Mouse (Mus musculus) heart, embryonic 12.5 days (tissue): ENCODE measurements around the gene Svep1. TPM values are rescaled to one million over a fixed set of nuclear protein-coding genes. Genes with fewer than 3 reads are reported as not detected.

Experiments used
- ATAC-seq: fragments of 200-750 bp; cut with Nextera tagmentation; 2 replicates; pipeline ENCODE4 v1.8.0; 2017; ENCODE audit warnings: moderate TSS enrichment, moderate library complexity; ENCODE audit not compliant: insufficient number of reproducible peaks, low FRiP score
- H3K27ac ChIP-seq: fragments of 300-500 bp; sonication (generic); 2 replicates; pipeline ENCODE4 v1.5.1; 2016; ENCODE audit warnings: mild to moderate bottlenecking, moderate library complexity; ENCODE audit not compliant: poor library complexity, severe bottlenecking
- H3K27me3 ChIP-seq: fragments of 300-500 bp; sonication (generic); replicated peaks from 2 replicates; pipeline ENCODE4 v1.6.1; 2016; ENCODE audit warnings: mild to moderate bottlenecking, moderate library complexity
- H3K36me3 ChIP-seq: fragments of 300-500 bp; sonication (generic); 2 replicates; pipeline ENCODE4 v1.6.1; 2016; ENCODE audit warnings: mild to moderate bottlenecking, moderate library complexity
- H3K4me1 ChIP-seq: fragments of 300-500 bp; sonication (generic); replicated peaks from 2 replicates; pipeline ENCODE4 v1.6.1; 2016; ENCODE audit warnings: mild to moderate bottlenecking
- H3K4me2 ChIP-seq: fragments of 300-500 bp; sonication (generic); 2 replicates; pipeline ENCODE4 v1.6.1; 2016; ENCODE audit warnings: mild to moderate bottlenecking, moderate library complexity
- H3K4me3 ChIP-seq: fragments of 300-500 bp; sonication (generic); 2 replicates; pipeline ENCODE4 v1.5.1; 2016; ENCODE audit warnings: mild to moderate bottlenecking
- H3K9ac ChIP-seq: fragments of 300-500 bp; sonication (generic); 2 replicates; pipeline ENCODE4 v1.6.1; 2016; ENCODE audit warnings: mild to moderate bottlenecking, moderate library complexity
- H3K9me3 ChIP-seq: fragments of 300-500 bp; sonication (generic); replicated peaks from 2 replicates; pipeline ENCODE4 v1.6.1; 2016; ENCODE audit warnings: mild to moderate bottlenecking, moderate library complexity
- WGBS: fragments of 180-500 bp; shearing (Covaris S2); methylation state at CpG from one replicate; pipeline ENCODE4 v1.1.7; 2016; 5-methylcytosine and 5-hydroxymethylcytosine counted together
- polyA plus RNA-seq: library from polyadenylated mRNA; unstranded; fragments of >200 nt; fragmentation: Nextera tagmentation; extraction: Ambion mirVana; gene quantifications from 2 replicates; pipeline ENCODE4 v1.2.1, GENCODE M21; 2016

The Svep1 gene
- 2.3 and 3.0 TPM in 2 replicates for polyA plus RNA-seq

DNA sequence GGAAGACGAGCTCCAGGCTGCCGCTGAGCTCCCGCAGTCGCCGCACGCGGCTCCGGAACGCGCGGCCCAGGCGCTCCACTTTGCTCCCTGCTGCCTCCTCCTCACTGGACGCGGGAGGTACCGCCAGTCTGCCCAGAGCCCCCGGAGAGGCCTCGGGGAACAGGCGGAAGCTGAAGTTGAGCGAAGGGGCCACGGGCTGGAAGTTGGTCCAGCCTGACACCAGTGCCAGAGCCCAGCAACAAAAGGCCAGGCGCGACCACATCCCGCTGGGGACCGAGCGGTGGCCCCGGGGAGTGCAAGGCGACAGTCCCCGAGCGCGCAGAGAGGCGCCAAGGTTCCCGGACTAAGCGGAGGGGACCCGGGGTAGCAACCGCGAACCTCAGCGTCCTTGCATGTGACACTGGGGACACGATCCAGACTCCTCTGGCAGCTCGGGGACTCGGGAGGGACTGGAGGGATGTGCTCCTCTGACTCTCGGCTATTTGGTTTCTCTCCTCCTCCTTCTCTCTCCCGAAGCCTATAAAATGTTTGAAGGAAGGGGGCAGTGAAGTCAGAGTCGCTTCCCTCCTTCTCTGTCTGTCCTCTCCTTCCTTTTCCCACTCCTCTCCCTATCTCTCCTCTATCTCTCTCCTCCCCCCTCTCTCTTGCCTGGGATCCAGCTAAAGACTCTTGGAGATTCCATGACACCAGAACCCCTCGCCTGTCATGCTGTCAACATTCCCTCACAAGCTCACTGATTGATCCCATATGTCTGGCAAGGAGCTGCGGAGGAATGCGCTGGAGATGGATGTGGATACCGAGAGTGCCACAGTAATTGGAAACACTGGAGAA is at the start of gene Svep1:
Svep1 (minus strand) TSS at position 745 of the 831 bp plus-strand sequence.
- H3K4me3 ChIP-seq, result peak within 1 kb of the TSS; percentile 54
- no peak within 1 kb of the TSS for H3K27ac ChIP-seq
- under 1% methylated on average over 47 of the region's 47 CpGs for WGBS
- peak within 1 kb of the TSS; percentile 77 for H3K4me2 ChIP-seq
- H3K9me3 ChIP-seq, result no peaks in the 10 kb centered on the region
- peak; percentile 66 for ATAC-seq
- H3K4me1 ChIP-seq, result peaks cover 5% of the 10 kb centered on the region
- peak within 1 kb of the TSS; percentile 48 for H3K9ac ChIP-seq
- H3K27me3 ChIP-seq, result peaks cover 58% of the 10 kb centered on the region
- H3K36me3 ChIP-seq, result no peaks in the 10 kb centered on the region

DNA sequence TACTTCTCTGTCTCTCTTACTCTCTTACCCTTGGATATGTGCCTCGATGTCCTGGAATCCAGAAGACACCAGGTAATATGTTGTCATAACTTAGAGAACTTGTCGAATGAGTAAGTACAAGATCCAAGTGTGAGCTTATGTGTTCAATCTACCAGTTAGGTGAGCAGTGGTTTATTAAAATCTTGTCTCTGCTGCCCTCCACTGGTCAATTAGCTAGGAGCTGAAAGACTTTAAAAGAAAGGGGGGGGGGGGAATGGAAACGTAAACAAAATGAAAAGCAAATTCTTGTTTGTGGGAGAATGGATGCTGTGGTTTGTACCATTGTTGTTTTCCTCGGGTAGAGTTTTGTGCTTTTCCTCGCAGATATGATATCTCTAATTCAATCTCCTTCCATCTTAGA is 46.8 kb upstream of the Svep1 start:
- Histone ChIP-seq H3K27ac (no peak overlapping the region), H3K9ac (no peak overlapping the region), H3K4me1 (no peaks in the 10 kb centered on the region), H3K4me3 (no peak overlapping the region), H3K27me3 (no peaks in the 10 kb centered on the region), H3K4me2 (no peak overlapping the region), H3K36me3 (no peaks in the 10 kb centered on the region), H3K9me3 (no peaks in the 10 kb centered on the region)
- 20% methylated on average over 5 of the region's 5 CpGs for WGBS
- ATAC-seq, result no peak

DNA sequence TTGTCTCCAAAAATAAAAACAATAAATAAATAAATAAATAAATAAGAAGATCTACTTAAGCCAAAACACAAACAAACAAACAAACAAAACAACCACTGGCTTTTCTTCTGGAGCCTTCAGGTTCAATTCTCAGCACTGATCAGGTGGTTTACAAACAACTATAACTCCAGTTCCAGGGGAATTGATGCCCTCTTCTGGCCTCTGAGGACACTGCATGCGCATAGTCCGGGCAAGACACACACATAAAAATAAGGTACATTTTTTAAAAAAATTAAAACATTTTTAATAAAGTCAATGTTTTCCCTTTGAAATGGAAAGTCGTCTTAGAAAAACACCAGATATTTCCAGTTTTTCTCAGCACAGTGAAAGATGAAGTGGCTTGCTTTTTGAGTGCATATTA is 45.7 kb upstream of the Svep1 start:
- Histone ChIP-seq H3K4me2 (no peak overlapping the region), H3K36me3 (no peaks in the 10 kb centered on the region), H3K4me1 (no peaks in the 10 kb centered on the region), H3K4me3 (no peak overlapping the region), H3K27ac (no peak overlapping the region), H3K9me3 (no peaks in the 10 kb centered on the region), H3K9ac (no peak overlapping the region), H3K27me3 (no peaks in the 10 kb centered on the region)
- WGBS, result 82% methylated on average over 3 of the region's 3 CpGs
- ATAC-seq, result no peak

DNA sequence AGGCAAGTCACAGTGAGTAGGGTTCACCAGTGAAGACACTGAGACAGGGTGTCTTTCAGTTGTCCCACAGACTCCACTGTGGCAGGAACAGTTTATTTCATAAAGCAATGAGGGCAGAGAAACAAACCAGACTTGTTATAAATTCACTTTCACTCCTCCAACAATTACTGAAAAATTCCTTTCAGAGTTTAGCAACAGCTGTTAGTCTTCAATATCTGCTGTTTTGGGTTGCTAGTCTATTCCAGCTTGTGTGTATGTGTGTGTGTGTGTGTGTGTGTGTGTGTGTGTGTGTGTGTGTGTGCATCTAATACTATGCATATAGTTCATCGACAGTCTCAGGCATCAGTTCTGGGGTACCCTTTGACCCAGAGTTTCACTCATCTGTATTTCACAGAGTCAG is 38.9 kb upstream of the Svep1 start:
- no peak overlapping the region for H3K9ac ChIP-seq
- H3K36me3 ChIP-seq, result no peaks in the 10 kb centered on the region
- no peak for ATAC-seq
- no peak overlapping the region for H3K4me2 ChIP-seq
- no peaks in the 10 kb centered on the region for H3K4me1 ChIP-seq
- H3K27me3 ChIP-seq, result 0 out of 2 replicates have a peak, but pooled peaks cover 5% of the 10 kb centered on the region
- no peak overlapping the region for H3K4me3 ChIP-seq
- no peaks in the 10 kb centered on the region for H3K9me3 ChIP-seq
- 71% methylated on average over 1 of the region's 1 CpGs for WGBS
- H3K27ac ChIP-seq, result no peak overlapping the region

DNA sequence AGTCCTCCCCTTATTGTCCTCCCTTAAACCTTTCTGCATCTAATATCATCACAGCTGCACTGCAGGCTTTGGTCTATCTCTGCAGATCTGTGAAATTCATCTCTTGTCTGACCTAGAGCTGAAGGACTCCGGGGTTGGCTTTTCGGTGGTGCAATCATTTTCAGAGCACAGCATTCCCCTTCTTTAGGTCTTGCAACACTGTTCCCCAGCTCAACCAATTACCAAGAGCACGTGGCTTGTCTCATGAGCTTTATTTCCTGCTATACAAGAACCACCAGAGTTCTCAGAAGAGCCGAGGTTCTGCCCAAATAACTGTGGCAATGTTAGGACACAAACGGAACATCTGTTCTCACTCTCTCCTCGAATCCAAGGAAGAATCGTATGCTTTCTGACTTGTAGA is 33.8 kb upstream of the Svep1 start:
- 81% methylated on average over 7 of the region's 7 CpGs for WGBS

DNA sequence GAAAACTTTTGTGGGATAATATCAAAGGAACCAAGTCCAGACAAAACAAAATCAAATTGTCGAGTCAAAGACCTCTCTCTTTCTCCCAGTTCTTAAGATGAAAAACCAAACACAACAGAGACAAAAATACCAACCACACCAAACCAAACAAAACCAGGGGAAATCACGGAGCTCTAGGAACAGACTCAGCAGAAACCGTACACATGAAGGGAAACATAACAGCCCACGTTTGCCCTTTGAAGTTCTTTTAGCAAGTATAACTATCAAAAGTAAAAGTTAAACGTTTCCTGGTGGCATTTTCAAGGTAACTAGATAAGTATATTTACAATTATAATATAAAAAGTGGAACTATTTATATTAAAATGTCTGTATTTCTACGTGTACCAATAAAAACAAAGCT is 29.2 kb upstream of the Svep1 start:
- no peak overlapping the region for H3K9ac ChIP-seq
- 47% methylated on average over 6 of the region's 6 CpGs for WGBS
- H3K36me3 ChIP-seq, result no peaks in the 10 kb centered on the region
- no peaks in the 10 kb centered on the region for H3K9me3 ChIP-seq
- H3K4me1 ChIP-seq, result no peaks in the 10 kb centered on the region
- H3K4me3 ChIP-seq, result no peak overlapping the region
- no peak overlapping the region for H3K27ac ChIP-seq
- H3K4me2 ChIP-seq, result no peak overlapping the region
- no peaks in the 10 kb centered on the region for H3K27me3 ChIP-seq
- no peak for ATAC-seq

More for the DNA sequence above, 33.8 kb upstream of the Svep1 start:
- H3K36me3 ChIP-seq, result no peaks in the 10 kb centered on the region
- H3K9me3 ChIP-seq, result no peaks in the 10 kb centered on the region
- 0 out of 2 replicates have a peak, but pooled peaks cover 5% of the 10 kb centered on the region for H3K27me3 ChIP-seq
- H3K4me2 ChIP-seq, result no peak overlapping the region
- H3K27ac ChIP-seq, result no peak overlapping the region
- H3K4me3 ChIP-seq, result no peak overlapping the region
- ATAC-seq, result no peak
- no peaks in the 10 kb centered on the region for H3K4me1 ChIP-seq
- no peak overlapping the region for H3K9ac ChIP-seq

DNA sequence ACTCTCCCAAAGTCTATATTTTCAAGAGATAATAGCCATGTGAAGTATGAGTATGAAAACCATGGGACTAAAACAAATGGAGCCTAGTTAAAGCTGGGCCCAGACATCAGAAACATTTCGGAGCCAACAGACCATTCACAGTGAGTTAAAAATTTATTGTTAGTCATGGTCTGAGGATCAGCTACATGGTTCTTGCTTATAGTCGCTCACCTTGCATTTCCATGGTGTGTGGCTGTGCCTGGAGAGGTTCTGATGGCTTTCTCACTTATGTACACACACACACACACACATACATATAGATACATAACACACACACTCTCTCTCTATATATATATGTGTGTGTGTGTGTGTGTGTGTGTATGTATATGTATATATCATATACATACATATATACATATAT is 16.8 kb upstream of the Svep1 start:
- H3K9ac ChIP-seq, result no peak overlapping the region
- no peaks in the 10 kb centered on the region for H3K36me3 ChIP-seq
- peaks cover 10% of the 10 kb centered on the region; the same call in 1 of the 2 replicates for H3K27me3 ChIP-seq
- H3K4me2 ChIP-seq, result no peak overlapping the region
- ATAC-seq, result no peak
- 85% methylated on average over 2 of the region's 2 CpGs for WGBS
- H3K9me3 ChIP-seq, result no peaks in the 10 kb centered on the region
- no peak overlapping the region for H3K4me3 ChIP-seq
- H3K4me1 ChIP-seq, result no peaks in the 10 kb centered on the region
- H3K27ac ChIP-seq, result no peak overlapping the region

DNA sequence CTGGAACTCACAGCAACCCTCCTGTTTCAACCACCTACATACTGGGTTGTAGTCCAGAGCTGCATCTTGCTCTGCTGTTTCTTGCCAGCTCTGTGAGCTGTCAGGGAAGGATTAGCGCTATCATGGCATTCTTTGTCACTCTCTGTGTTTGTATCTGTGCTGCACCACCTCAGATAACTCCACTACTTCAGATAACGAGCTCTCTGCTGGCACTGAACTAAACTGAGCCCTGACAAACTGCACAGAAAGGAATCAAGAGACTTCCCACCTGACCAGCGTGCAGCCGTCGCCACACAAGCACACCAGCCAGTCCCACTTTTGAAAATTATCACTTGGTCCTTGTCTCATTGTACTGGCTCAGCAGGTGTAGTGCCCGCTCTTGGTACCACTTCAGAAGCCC is 4.7 kb upstream of the Svep1 start:
- no peak overlapping the region for H3K4me3 ChIP-seq
- peaks cover 5% of the 10 kb centered on the region for H3K4me1 ChIP-seq
- H3K27ac ChIP-seq, result no peak overlapping the region
- peaks cover 3% of the 10 kb centered on the region; the same call in 1 of the 2 replicates for H3K9me3 ChIP-seq
- no peak overlapping the region for H3K9ac ChIP-seq
- H3K27me3 ChIP-seq, result peaks cover 68% of the 10 kb centered on the region
- WGBS, result 30% methylated on average over 6 of the region's 6 CpGs
- peak; percentile 48; the same call in 1 of the 2 replicates for ATAC-seq
- H3K36me3 ChIP-seq, result no peaks in the 10 kb centered on the region
- H3K4me2 ChIP-seq, result no peak overlapping the region

DNA sequence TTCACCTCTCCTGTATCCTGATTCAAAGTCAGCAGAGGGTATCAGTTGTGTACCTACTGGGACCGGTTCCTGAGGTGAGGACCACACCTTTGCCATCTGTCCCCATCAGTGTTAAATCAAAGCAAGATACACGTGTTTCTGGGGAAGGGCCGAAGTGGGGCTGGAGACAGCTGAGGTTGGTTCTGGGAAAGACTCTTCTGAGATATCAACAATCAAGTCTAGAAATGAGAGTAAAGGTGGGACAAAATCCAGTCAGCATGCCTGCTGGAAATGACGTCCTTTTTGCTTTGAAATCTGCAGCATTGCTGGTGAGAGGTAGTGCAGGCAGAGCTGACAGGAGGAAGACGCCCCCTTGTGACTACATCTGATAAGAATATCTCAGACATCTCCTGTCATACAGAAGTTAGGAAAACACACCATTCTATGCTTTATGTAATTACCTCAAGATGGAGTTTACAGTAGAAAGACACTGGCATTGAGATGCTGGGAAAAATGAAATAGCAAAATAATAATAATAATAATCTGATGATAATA is 4.0 kb upstream of the Svep1 start:
- Histone ChIP-seq H3K4me2 (no peak overlapping the region), H3K4me1 (peaks cover 5% of the 10 kb centered on the region), H3K36me3 (no peaks in the 10 kb centered on the region), H3K27ac (no peak overlapping the region), H3K9me3 (peaks cover 3% of the 10 kb centered on the region; the same call in 1 of the 2 replicates), H3K27me3 (peaks cover 69% of the 10 kb centered on the region), H3K9ac (no peak overlapping the region), H3K4me3 (no peak overlapping the region)
- ATAC-seq, result no peak
- 46% methylated on average over 5 of the region's 5 CpGs for whole genome bisulfite sequencing

DNA sequence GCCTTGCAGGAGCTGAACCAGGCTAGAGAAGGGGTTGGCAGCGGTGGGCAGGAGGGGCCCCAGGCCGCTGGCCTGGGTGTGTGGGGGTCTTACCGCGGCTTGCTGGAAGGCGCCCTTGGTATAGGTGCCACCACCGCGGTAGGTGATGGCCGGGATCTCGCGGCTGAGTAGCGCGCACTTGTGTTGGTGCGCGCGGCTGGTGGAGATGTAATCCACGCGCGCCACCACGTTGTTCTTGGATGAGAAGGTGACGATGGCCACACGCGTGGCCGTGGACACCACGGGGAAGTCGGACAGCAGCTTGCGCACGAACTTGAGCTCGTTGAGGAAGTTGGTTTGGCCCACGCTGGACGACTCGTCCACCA is 927 bp downstream of the Svep1 start:
- 0 out of 2 replicates have a peak, but pooled peaks have one; percentile 39 for ATAC-seq
- H3K27ac ChIP-seq, result no peak overlapping the region

DNA sequence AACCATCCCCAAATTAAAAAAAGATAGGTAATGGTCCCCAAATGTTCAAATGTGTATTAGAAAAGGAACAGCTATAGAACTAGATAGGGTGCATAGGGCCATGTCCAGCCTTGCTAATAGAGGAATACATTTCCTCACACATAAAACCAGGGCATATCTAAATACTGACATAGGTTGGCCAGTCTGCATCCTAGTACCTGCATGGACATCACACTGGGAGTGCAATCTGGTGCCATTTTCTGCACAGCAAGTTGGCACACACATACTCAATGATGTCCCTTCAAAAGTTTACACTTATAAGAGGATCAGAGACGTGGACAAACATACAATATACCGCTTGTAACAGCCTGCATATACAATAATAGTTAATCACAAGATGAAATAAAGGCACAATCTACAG is 5.0 kb downstream of the Svep1 start:
- Histone ChIP-seq H3K9me3 (0 out of 2 replicates have a peak, but pooled peaks cover 3% of the 10 kb centered on the region), H3K9ac (no peak overlapping the region), H3K4me3 (no peak overlapping the region), H3K36me3 (no peaks in the 10 kb centered on the region), H3K27ac (no peak overlapping the region), H3K4me2 (no peak overlapping the region), H3K27me3 (peaks cover 18% of the 10 kb centered on the region), H3K4me1 (peaks cover 6% of the 10 kb centered on the region)
- no peak for ATAC-seq
- WGBS, result 90% methylated on average over 2 of the region's 2 CpGs

More for the DNA sequence above, 927 bp downstream of the Svep1 start:
- Histone ChIP-seq H3K36me3 (no peaks in the 10 kb centered on the region), H3K9me3 (no peaks in the 10 kb centered on the region), H3K9ac (peak overlapping the region; percentile 48), H3K4me1 (peaks cover 5% of the 10 kb centered on the region), H3K4me3 (peak overlapping the region; percentile 54), H3K27me3 (peaks cover 58% of the 10 kb centered on the region), H3K4me2 (peak overlapping the region; percentile 77)
- under 1% methylated on average over 31 of the region's 31 CpGs for whole genome bisulfite sequencing
